Mouse (Mus musculus) MEL (cell line): Measurements from ENCODE around the gene Nploc4.

ENCODE experiments used
- CHD2 ChIP-seq: IDR thresholded peaks from 2 replicates; pipeline ENCODE4 v1.6.1; 2011; ENCODE audit warnings: low read length, improper control_type of control experiment
- CTCF ChIP-seq, 3 experiments: IDR thresholded peaks in 2 of 3; conservative IDR thresholded peaks in 1 of 3; 2 replicates each; pipeline ENCODE4 v1.5.1; 2011 to 2012; ENCODE audit warnings: low read length in 3 of 3, low read depth in 2 of 3, mild to moderate bottlenecking in 2 of 3, improper control_type of control experiment in 1 of 3, inconsistent platforms in 1 of 3, mixed read lengths in 1 of 3, moderate library complexity in 1 of 3; ENCODE audit not compliant: control insufficient read depth in 1 of 3, insufficient read depth in 1 of 3, poor library complexity in 1 of 3, severe bottlenecking in 1 of 3
- ETS1 ChIP-seq: IDR thresholded peaks from 2 replicates; pipeline ENCODE4 v1.6.1; 2012; ENCODE audit warnings: low read depth, mild to moderate bottlenecking, inconsistent platforms, low read length, improper control_type of control experiment, moderate library complexity
- MYB ChIP-seq: IDR thresholded peaks from 2 replicates; pipeline ENCODE4 v1.6.1; 2011; ENCODE audit warnings: mild to moderate bottlenecking, low read depth, low read length, improper control_type of control experiment
- ZKSCAN1 ChIP-seq: IDR thresholded peaks from 2 replicates; pipeline ENCODE4 v1.6.1; 2012; ENCODE audit warnings: low read depth, mild to moderate bottlenecking, inconsistent platforms, low read length, improper control_type of control experiment, moderate library complexity

DNA sequence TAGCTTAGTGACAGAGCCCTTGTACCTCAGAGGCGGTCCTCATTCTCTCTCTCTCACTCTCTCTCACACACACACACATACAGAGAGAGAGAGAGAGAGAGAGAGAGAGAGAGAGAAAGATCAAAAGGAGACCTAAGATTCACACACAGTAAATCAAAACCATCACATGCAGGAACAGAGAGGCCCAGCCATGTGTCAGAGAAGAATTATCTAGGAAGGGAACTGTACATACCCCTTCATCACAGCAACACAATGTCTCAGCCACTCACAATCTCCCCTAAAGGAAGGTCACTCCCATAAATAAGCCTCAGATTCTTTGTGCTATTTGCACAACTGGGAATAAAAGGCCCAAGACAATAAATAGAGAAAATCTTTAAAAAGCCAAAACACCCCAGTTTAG, 18.9 kb downstream of the Nploc4 start:
- no peak for TF ChIP-seq ETS1
- no peak for TF ChIP-seq CTCF (IDR thresholded peaks at IDR 0.05 in 2 of 3, conservative IDR thresholded peaks at IDR 0.05 in 1 of 3; ENCODE audit: control insufficient read depth in 1 of 3, insufficient read depth in 1 of 3, low read depth in 2 of 3, low read length in 3 of 3, poor library complexity in 1 of 3, severe bottlenecking in 1 of 3)
- TF ChIP-seq CHD2, result no peak
- no peak for TF ChIP-seq ZKSCAN1
- TF ChIP-seq MYB, result no peak
